Mouse (Mus musculus): ENCODE results near the gene Lta. TPM values are rescaled to one million over a fixed set of nuclear protein-coding genes. Genes with fewer than 3 reads are reported as not detected.

The Lta gene
- polyA plus RNA-seq, 1 experiment from 2014 or later: 0.39 TPM

- H3K9me3 ChIP-seq: no peaks in the 10 kb centered on the region
- no peak overlapping the region for H3K4me2 ChIP-seq
- H3K9ac ChIP-seq: no peak overlapping the region
- WGBS: 87% methylated on average over 7 of the region's 7 CpGs
- H3K4me3 ChIP-seq: no peak overlapping the region
- H3K27me3 ChIP-seq: no peaks in the 10 kb centered on the region
- H3K4me1 ChIP-seq (replicated peaks): peaks cover 22% of the 10 kb centered on the region
- ATAC-seq (ENCODE audit: low FRiP score, low read depth): no peak
- H3K27ac ChIP-seq (replicated peaks): no peak overlapping the region
- H3K36me3 ChIP-seq: no peaks in the 10 kb centered on the region
Observed at GRCm38 (mm10) chr17:35167794-35168193, 37.4 kb downstream of the Lta start.

GRCm38 (mm10) chr17:35166352-35167035 is 38.7 kb downstream of the Lta start:
- no peak for ATAC-seq (ENCODE audit: low FRiP score, low read depth)
- H3K27ac ChIP-seq (replicated peaks): peak overlapping the region; percentile 99
- H3K4me2 ChIP-seq: peak overlapping the region; percentile 95
- peak overlapping the region; percentile 44; the same call in 1 of the 2 replicates for H3K9ac ChIP-seq
- H3K4me3 ChIP-seq: peak overlapping the region; percentile 96; the same call in 1 of the 2 replicates
- no peaks in the 10 kb centered on the region for H3K27me3 ChIP-seq
- peaks cover 35% of the 10 kb centered on the region for H3K4me1 ChIP-seq (replicated peaks)
- peaks cover 7% of the 10 kb centered on the region for H3K36me3 ChIP-seq
- WGBS: 58% methylated on average over 8 of the region's 8 CpGs
- H3K9me3 ChIP-seq: no peaks in the 10 kb centered on the region

- Histone ChIP-seq H3K4me3 (peak overlapping the region; percentile 96), H3K9ac (peak overlapping the region; percentile 44), H3K27me3 (no peaks in the 10 kb centered on the region), H3K4me2 (peak overlapping the region; percentile 95), H3K36me3 (peaks cover 16% of the 10 kb centered on the region), H3K27ac (replicated peaks) (peak overlapping the region; percentile 99), H3K4me1 (replicated peaks) (peaks cover 39% of the 10 kb centered on the region), H3K9me3 (no peaks in the 10 kb centered on the region)
- no peak for ATAC-seq (ENCODE audit: low FRiP score, low read depth)
- 24% methylated on average over 12 of the region's 12 CpGs for WGBS
Observed at GRCm38 (mm10) chr17:35165451-35166155, 39.5 kb downstream of the Lta start.

GRCm38 (mm10) chr17:35164568-35165450 is 40.3 kb downstream of the Lta start, which contains the start of gene Prrc2a:
TSS of gene Prrc2a (minus strand) at chr17:35164897.
- peak within 1 kb of the TSS; percentile 95 for H3K4me2 ChIP-seq
- WGBS: under 1% methylated on average over 81 of the region's 89 CpGs

GRCm38 (mm10) chr17:35164218-35164567 is 41.0 kb downstream of the Lta start:
- peak overlapping the region; percentile 96 for H3K4me3 ChIP-seq
- H3K4me1 ChIP-seq (replicated peaks): peaks cover 39% of the 10 kb centered on the region
- WGBS: under 1% methylated on average over 24 of the region's 28 CpGs
- H3K4me2 ChIP-seq: peak overlapping the region; percentile 95
- H3K27me3 ChIP-seq: no peaks in the 10 kb centered on the region
- no peak for ATAC-seq (ENCODE audit: low FRiP score, low read depth)
- H3K27ac ChIP-seq (replicated peaks): peak overlapping the region; percentile 99
- peak overlapping the region; percentile 100 for H3K9ac ChIP-seq
- H3K9me3 ChIP-seq: no peaks in the 10 kb centered on the region
- H3K36me3 ChIP-seq: peaks cover 30% of the 10 kb centered on the region

More at GRCm38 (mm10) chr17:35164568-35165450, 40.3 kb downstream of the Lta start, which contains the start of gene Prrc2a:
- Histone ChIP-seq H3K9me3 (no peaks in the 10 kb centered on the region), H3K4me1 (replicated peaks) (peaks cover 39% of the 10 kb centered on the region), H3K36me3 (peaks cover 24% of the 10 kb centered on the region), H3K27ac (replicated peaks) (peak within 1 kb of the TSS; percentile 99), H3K27me3 (no peaks in the 10 kb centered on the region), H3K9ac (peak within 1 kb of the TSS; percentile 100), H3K4me3 (peak within 1 kb of the TSS; percentile 96)
- ATAC-seq (ENCODE audit: low FRiP score, low read depth): peak; percentile 95

GRCm38 (mm10) chr17:35163326-35164081 is 41.6 kb downstream of the Lta start:
- Histone ChIP-seq H3K9me3 (no peaks in the 10 kb centered on the region), H3K9ac (peak overlapping the region; percentile 100), H3K4me2 (peak overlapping the region; percentile 95), H3K27me3 (no peaks in the 10 kb centered on the region), H3K4me1 (replicated peaks) (peaks cover 39% of the 10 kb centered on the region), H3K27ac (replicated peaks) (peak overlapping the region; percentile 99), H3K4me3 (peak overlapping the region; percentile 96), H3K36me3 (peaks cover 37% of the 10 kb centered on the region)
- no peak for ATAC-seq (ENCODE audit: low FRiP score, low read depth)
- WGBS: 8% methylated on average over 8 of the region's 8 CpGs

GRCm38 (mm10) chr17:35162730-35163129 is 42.4 kb downstream of the Lta start:
- H3K27ac ChIP-seq (replicated peaks): no peak overlapping the region; the same call in 1 of the 2 replicates
- WGBS: 38% methylated on average over 12 of the region's 12 CpGs

GRCm38 (mm10) chr17:35162121-35162520 is 43.0 kb downstream of the Lta start:
- H3K4me3 ChIP-seq: peak overlapping the region; percentile 96
- H3K9me3 ChIP-seq: no peaks in the 10 kb centered on the region
- WGBS: 76% methylated on average over 14 of the region's 14 CpGs
- no peak overlapping the region for H3K27ac ChIP-seq (replicated peaks)
- no peaks in the 10 kb centered on the region for H3K27me3 ChIP-seq
- H3K4me2 ChIP-seq: peak overlapping the region; percentile 95
- H3K4me1 ChIP-seq (replicated peaks): peaks cover 39% of the 10 kb centered on the region
- ATAC-seq (ENCODE audit: low FRiP score, low read depth): no peak
- H3K9ac ChIP-seq: 0 out of 2 replicates have a peak overlapping the region, but pooled peaks have one; percentile 100
- H3K36me3 ChIP-seq: peaks cover 51% of the 10 kb centered on the region

More at GRCm38 (mm10) chr17:35162730-35163129, 42.4 kb downstream of the Lta start:
- Histone ChIP-seq H3K9ac (peak overlapping the region; percentile 100), H3K36me3 (peaks cover 44% of the 10 kb centered on the region), H3K4me1 (replicated peaks) (peaks cover 39% of the 10 kb centered on the region), H3K9me3 (no peaks in the 10 kb centered on the region), H3K27me3 (no peaks in the 10 kb centered on the region), H3K4me3 (peak overlapping the region; percentile 96), H3K4me2 (peak overlapping the region; percentile 95)
- no peak for ATAC-seq (ENCODE audit: low FRiP score, low read depth)

GRCm38 (mm10) chr17:35161421-35161820 is 43.7 kb downstream of the Lta start:
- no peak overlapping the region for H3K9ac ChIP-seq
- H3K4me1 ChIP-seq (replicated peaks): peaks cover 33% of the 10 kb centered on the region
- ATAC-seq (ENCODE audit: low FRiP score, low read depth): no peak
- H3K36me3 ChIP-seq: peaks cover 58% of the 10 kb centered on the region
- H3K27ac ChIP-seq (replicated peaks): no peak overlapping the region
- H3K27me3 ChIP-seq: no peaks in the 10 kb centered on the region
- 83% methylated on average over 11 of the region's 11 CpGs for WGBS
- no peaks in the 10 kb centered on the region for H3K9me3 ChIP-seq
- no peak overlapping the region for H3K4me2 ChIP-seq
- H3K4me3 ChIP-seq: peak overlapping the region; percentile 96; the same call in 1 of the 2 replicates

- H3K4me3 ChIP-seq: no peak overlapping the region
- H3K9ac ChIP-seq: no peak overlapping the region
- no peak overlapping the region for H3K4me2 ChIP-seq
- H3K36me3 ChIP-seq: peaks cover 75% of the 10 kb centered on the region
- no peaks in the 10 kb centered on the region for H3K9me3 ChIP-seq
- WGBS: 88% methylated on average over 7 of the region's 7 CpGs
- no peak overlapping the region for H3K27ac ChIP-seq (replicated peaks)
- no peak for ATAC-seq (ENCODE audit: low FRiP score, low read depth)
- no peaks in the 10 kb centered on the region for H3K27me3 ChIP-seq
- H3K4me1 ChIP-seq (replicated peaks): peaks cover 24% of the 10 kb centered on the region
Observed at GRCm38 (mm10) chr17:35159638-35160037, 45.5 kb downstream of the Lta start.
